Mouse (Mus musculus) Patski (cell line): ENCODE measurements around the gene Dmtf1. TPM values are rescaled to one million over a fixed set of nuclear protein-coding genes. Genes with fewer than 3 reads are reported as not detected.
A peak's percentile ranks its signal among the peaks of the same experiment; 100 is the strongest.

Source experiments
- ATAC-seq: fragments of 100-300 bp; one replicate; pipeline ENCODE4 v1.8.0; 2021
- CTCF ChIA-PET: fragments of 350-600 bp; sonication (Branson Sonifier 250); formaldehyde crosslinking; loops from one replicate; lab custom pipeline; 2022; ENCODE audit warnings: inconsistent platforms; lab: Charles Lee
- POLR2A ChIA-PET: fragments of 350-600 bp; sonication (Branson Sonifier 250); formaldehyde crosslinking; loops from one replicate; lab custom pipeline; 2022; ENCODE audit warnings: antibody characterized with exemption, inconsistent platforms; lab: Charles Lee
- DNase-seq: peaks from one replicate; pipeline ENCODE4 v3.0.0-alpha.2; 2011; ENCODE audit warnings: low read depth, low spot score
- H3K27me3 ChIP-seq: fragments of 371-371 bp; one replicate; pipeline ENCODE4 v1.5.1; 2021
- CTCF ChIP-seq: fragments of 100-300 bp; IDR thresholded peaks from one replicate; pipeline ENCODE4 v1.5.1; 2021
- in situ Hi-C: fragments of 300-500 bp; cut with MboI; formaldehyde crosslinking; loops from 3 replicates; pipeline ENCODE4 v1.11.1; 2018; ENCODE audit warnings: low pct_unique_long_range_greater_than_20kb, mixed read lengths
- polyA plus RNA-seq: library from polyadenylated mRNA; unstranded; gene quantifications from one replicate; pipeline ENCODE4 v1.2.3, GENCODE M21; 2021

The Dmtf1 gene
- polyA plus RNA-seq, 1 experiment from 2014 or later, result 38.5 TPM

DNA sequence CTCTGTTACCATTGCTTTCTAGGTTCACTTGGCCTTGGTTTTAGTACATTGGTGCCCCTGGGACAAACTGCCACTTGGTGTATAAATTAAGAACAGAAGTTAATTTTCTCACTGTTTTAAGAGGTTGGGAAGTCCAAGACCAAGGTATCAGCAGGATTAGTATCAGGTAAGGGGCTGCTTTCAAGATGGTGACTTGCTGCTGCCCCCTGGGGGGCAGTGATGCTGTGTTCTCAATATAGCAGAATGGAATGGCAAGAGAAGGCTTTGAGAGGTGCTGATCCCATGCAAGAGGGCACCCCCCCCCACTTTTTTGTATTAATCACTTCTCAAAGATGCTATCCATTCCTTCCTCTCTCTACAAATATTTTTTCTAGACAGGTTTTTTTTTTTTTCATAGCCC is 52.0 kb downstream of the Dmtf1 start:
- ATAC-seq (no peak), DNase-seq (no peak)
- TF ChIP-seq CTCF, result no peak
- in situ Hi-C loops, result loop anchor here (25.0 kb wide), 3 partner anchors 472 to 947 kb away; no protein-coding TSS in a partner anchor
- POLR2A ChIA-PET, result no interaction called here
- no peaks in the 10 kb centered on the region for H3K27me3 ChIP-seq
- CTCF ChIA-PET, result no interaction called here

DNA sequence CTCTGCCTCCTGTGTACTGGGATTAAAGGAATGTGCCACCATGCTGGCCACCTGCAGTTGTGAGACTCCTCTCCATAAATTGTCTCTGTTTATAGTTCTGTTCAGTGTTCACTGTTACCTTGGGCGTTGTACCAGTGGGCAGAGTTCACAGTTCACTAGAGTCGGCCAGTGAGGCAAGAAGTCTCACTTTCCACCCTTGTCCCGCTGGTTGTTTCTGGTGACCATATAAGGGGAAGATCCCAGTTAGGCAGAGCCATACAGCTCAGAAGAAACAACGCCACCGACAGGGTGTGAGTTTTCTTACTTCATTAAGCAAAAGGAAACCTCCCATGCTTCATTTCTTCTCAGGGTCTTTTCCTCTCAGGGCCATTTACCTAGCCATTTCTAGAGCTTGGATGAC is 53.1 kb downstream of the Dmtf1 start:
- ChIA-PET POLR2A (no interaction called here), CTCF (no interaction called here)
- H3K27me3 ChIP-seq, result no peaks in the 10 kb centered on the region
- ATAC-seq (no peak), DNase-seq (no peak)
- in situ Hi-C loops, result loop anchor here (25.0 kb wide), 3 partner anchors 471 to 946 kb away; no protein-coding TSS in a partner anchor
- no peak for TF ChIP-seq CTCF

DNA sequence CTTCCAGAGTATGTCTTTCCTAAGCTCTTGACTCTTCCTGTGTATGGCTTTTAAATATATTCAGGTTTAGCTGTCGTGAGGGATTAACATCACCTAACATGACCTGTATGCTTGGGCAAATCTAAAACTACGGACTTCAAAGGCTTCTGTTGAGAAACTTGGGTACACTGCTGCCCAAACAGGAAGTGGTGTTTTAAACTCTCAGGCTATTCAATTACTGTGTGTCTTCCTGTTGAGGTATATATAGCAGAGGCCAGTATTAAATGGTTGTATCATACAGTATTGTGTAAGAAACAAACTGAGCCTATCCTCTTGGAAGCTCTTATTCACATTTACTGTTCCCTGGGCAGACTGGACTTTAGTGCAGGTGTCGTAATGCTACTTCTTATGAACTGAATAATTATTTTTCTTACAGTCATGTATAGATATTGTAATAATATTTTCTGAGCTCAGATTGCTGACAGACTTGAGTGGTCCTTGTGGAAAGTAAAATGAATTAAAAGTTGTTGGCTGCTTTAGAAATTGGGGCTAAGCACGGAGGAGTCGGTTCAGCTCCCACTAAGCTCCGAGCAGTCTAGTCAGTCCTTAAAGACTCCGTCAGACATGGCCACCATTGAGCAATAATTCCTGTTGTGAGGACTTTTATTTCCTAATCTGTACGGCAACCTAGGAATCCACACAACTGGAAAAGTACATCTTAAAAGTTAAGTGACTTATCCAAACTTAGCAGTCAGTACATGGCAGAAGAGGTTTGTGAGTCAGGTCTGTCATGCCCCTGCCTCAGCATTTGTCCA is 54.1 kb downstream of the Dmtf1 start:
- POLR2A ChIA-PET, result no interaction called here
- ATAC-seq (peak; percentile 37), DNase-seq (no peak)
- H3K27me3 ChIP-seq, result no peaks in the 10 kb centered on the region
- TF ChIP-seq CTCF, result no peak
- in situ Hi-C loops, result loop anchor here (25.0 kb wide), 3 partner anchors 470 to 945 kb away; no protein-coding TSS in a partner anchor
- CTCF ChIA-PET, result interaction anchor here (1.0 to 2.3 kb wide), 4 partner anchors 28 to 51 kb away, joined by 3 to 8 read pairs (median 3); no protein-coding TSS in a partner anchor

DNA sequence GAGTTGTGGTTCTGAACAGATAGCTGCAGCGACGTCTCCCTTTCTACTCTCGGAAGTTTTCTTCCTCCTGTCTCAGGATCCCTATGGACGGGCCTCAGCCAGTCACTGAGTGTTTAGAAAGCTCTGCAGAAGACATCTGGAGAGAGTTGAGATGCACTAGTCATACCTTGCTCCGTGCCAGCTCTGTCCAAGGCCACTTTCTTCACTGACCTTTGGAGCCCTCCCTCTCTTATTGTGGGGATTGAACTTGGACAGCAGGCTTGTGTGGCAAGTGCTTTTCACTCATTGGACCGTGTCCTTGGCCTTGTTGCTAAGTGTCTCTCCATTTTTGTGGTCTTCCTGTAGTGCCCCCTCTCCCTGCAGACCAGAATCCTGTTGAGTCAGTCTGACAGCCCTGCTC is 54.8 kb downstream of the Dmtf1 start:
- ChIA-PET POLR2A (no interaction called here), CTCF (interaction anchor here (1.0 to 2.3 kb wide), 4 partner anchors 27 to 50 kb away, joined by 3 to 8 read pairs (median 3); no protein-coding TSS in a partner anchor)
- no peaks in the 10 kb centered on the region for H3K27me3 ChIP-seq
- DNase-seq, result no peak
- in situ Hi-C loops, result loop anchor here (25.0 kb wide), 3 partner anchors 470 to 945 kb away; no protein-coding TSS in a partner anchor
- no peak for ATAC-seq
- TF ChIP-seq CTCF, result no peak

DNA sequence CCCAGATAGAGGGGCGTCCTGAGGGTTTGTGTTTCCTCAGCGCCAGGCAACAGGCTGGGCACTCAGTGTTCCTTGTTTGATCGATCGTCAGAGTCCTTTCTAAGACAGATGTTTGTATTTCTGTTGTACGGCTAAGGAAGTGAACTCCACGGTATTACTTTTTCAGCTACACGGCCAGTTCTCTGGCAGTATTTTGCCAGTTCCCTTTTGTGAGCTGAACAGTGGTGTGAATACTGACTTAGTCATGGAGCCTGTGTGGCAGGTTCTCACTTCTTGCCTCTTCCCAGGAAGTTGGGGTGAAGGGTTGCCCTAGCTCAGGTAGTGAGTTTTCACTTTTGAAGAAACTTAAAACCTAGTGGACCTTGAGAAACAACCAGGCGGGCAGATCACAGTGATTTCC is 57.6 kb downstream of the Dmtf1 start:
- in situ Hi-C loops, result loop anchor here (25.0 kb wide), 3 partner anchors 467 to 942 kb away; no protein-coding TSS in a partner anchor
- ATAC-seq, result no peak
- DNase-seq, result no peak
- POLR2A ChIA-PET, result no interaction called here
- peaks cover 3% of the 10 kb centered on the region for H3K27me3 ChIP-seq
- CTCF ChIA-PET, result interaction anchor here (1.3 to 3.6 kb wide), 5 partner anchors 8 to 124 kb away, joined by 3 to 25 read pairs (median 3); no protein-coding TSS in a partner anchor
- TF ChIP-seq CTCF, result no peak

DNA sequence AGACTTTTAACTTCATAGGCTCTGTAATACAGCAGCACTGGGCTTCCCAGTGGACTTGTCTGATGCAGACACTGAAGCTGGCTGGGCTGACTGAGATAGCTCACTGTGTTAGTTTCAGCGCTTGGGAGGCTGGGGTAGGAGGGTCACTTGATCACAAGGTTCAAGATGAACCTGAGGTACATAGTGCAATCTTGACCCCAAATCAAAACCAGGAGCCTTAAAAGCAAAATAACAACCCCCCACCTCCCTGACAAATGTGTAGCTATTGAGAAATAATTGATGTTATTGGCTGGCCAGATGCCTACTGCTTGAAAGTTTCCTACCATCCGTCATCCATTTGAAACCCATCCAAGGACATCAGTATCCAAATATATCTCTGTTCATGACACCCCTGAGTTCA is 58.9 kb downstream of the Dmtf1 start:
- in situ Hi-C loops, result loop anchor here (25.0 kb wide), 3 partner anchors 465 to 940 kb away; no protein-coding TSS in a partner anchor
- CTCF ChIA-PET, result interaction anchor here (0.7 to 3.6 kb wide), 8 partner anchors 10 to 111 kb away, joined by 3 to 25 read pairs (median 4); no protein-coding TSS in a partner anchor
- no peak for TF ChIP-seq CTCF
- no peak for DNase-seq
- no peak for ATAC-seq
- POLR2A ChIA-PET, result interaction anchor here (0.6 to 0.9 kb wide), 3 partner anchors 11 to 415 kb away, joined by 3 to 10 read pairs (median 3); no protein-coding TSS in a partner anchor
- H3K27me3 ChIP-seq, result peaks cover 15% of the 10 kb centered on the region

DNA sequence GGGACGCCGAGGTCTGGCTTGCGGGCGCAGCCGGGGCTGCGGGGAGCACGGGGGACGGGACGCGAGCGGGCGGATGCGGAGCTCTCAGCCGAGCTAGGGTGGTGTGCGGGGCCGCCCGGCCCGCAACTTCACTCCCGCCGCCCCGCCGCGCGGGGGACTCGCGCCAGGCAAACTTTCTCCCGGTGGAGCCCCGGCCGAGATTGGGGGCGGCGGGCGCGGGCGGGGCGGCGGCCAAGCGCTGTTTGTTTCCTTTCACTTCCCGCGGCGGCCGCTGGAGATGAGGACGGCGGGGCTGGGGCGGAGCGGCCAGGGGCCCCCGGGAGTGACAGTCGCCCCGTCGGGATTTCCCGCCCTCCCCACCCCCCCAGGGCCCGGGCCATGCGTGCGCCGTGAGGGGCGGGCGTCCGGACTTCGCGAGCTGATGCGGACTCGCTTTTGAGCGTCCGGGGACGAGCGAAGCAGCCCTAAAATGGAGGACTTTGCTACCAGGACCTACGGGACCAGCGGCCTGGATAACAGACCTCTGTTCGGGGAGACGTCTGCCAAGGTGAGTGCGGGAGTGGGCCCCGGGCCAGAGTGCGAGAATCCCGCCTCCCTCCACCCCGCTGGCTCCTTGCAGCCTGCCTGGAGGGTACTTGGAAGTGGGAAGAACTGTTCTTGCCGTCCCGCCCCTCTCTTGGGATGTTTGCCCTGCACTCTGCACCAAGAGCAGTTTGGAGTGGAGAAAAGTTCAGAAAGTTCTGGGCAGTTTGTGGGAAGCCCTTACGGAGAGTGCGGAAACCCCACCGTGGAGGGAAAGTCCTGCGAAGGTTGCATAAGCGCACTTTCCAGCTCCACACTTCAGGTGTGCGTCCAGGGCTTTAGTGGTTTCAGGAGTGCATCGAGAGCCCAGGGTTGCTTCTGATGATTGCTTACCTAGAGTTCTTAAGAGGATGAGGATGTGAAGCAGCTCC is 60.5 kb downstream of the Dmtf1 start:
- CTCF ChIA-PET, result interaction anchor here (1.7 to 3.6 kb wide), 2 partner anchors 11 kb away, joined by 7 to 25 read pairs; no protein-coding TSS in a partner anchor
- ATAC-seq (peak; percentile 71), DNase-seq (no peak)
- in situ Hi-C loops, result loop anchor here (25.0 kb wide), 3 partner anchors 464 to 939 kb away; no protein-coding TSS in a partner anchor
- no peak for TF ChIP-seq CTCF
- POLR2A ChIA-PET, result interaction anchor here (1.6 kb wide), 1 partner anchor 31 kb away, joined by 6 read pairs; no protein-coding TSS in a partner anchor
- peaks cover 20% of the 10 kb centered on the region for H3K27me3 ChIP-seq

DNA sequence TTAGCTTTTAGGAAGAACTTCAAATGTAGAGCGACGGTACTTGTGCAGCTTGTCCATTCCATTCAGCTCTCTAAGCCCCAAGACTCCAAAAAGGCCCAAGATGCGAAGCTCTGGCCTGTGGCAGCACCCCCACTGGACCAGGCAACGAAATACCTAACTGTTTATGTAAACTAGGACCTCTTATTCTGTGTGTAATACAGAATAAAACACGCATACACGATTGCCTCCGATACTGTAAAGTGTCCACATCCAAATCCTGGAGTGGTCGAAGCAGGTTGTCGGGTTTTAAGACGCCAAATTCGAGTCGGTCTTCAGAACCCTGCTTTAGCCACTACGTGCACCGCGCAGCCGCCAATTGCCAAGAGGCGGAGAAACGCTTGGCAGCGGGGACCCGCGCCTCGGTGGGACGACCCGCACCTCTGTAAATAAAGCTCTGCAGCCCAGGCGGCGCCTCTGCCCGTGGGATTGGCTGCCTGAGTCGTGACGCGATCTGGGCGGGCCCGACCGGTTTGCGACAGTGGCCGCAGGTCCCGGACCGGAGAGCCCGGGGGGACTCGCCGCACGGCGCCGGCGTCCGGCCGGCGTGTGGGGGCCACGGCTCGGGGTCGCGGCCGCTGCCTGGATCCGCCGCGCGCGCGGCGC is 61.2 kb downstream of the Dmtf1 start, which contains the start of gene Tmem243:
Tmem243 (plus strand) TSS at position 462 of the 642 bp plus-strand sequence.
- DNase-seq, result no peak
- peak; percentile 98 for ATAC-seq
- no peak for TF ChIP-seq CTCF
- ChIA-PET POLR2A (interaction anchor here (1.6 kb wide), 1 partner anchor 30 kb away, joined by 6 read pairs; no protein-coding TSS in a partner anchor), CTCF (interaction anchor here (1.2 to 1.7 kb wide), 2 partner anchors 12 to 36 kb away, joined by 3 to 7 read pairs; no protein-coding TSS in a partner anchor)
- peaks cover 25% of the 10 kb centered on the region for H3K27me3 ChIP-seq
- in situ Hi-C loops, result loop anchor here (25.0 kb wide), 3 partner anchors 463 to 938 kb away; no protein-coding TSS in a partner anchor

DNA sequence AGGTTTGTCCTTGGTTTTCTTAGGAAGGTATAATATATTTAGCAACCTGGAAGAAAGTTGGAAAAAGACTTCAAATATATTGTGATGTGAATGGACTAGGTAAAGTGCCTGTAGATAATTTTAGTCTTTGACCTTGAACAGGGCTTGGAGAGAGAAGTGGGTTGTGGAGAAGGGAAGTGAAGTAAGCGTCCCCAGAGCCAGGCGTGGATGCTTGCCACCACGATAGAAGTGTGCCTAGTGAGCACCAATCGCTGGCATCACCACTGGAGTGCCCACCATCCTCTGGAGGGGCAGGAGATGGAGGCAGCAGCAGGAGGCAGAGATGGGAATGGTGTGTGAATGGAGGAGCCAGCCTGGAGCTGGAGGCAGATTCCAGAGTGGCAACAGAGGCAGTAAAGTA is 68.1 kb downstream of the Dmtf1 start:
- peaks cover 39% of the 10 kb centered on the region for H3K27me3 ChIP-seq
- DNase-seq, result no peak
- TF ChIP-seq CTCF, result no peak
- no peak for ATAC-seq
- ChIA-PET CTCF (interaction anchor here (1.4 to 1.6 kb wide), 2 partner anchors 10 to 18 kb away, joined by 5 to 6 read pairs; no protein-coding TSS in a partner anchor), POLR2A (no interaction called here)
- in situ Hi-C loops, result no loop called here
